Mouse (Mus musculus) myocyte (in vitro differentiated cells): ENCODE results near the gene Phyh. TPM values are rescaled to one million over a fixed set of nuclear protein-coding genes. Genes with fewer than 3 reads are reported as not detected.

Experiments
- H3K27me3 ChIP-seq: one replicate; pipeline ENCODE4 v1.6.1; 2011; ENCODE audit not compliant: control insufficient read depth, insufficient read depth, insufficient read length
- H3K36me3 ChIP-seq: one replicate; pipeline ENCODE4 v1.6.1; 2011; ENCODE audit not compliant: control insufficient read depth, insufficient read depth
- H3K4me2 ChIP-seq: one replicate; pipeline ENCODE4 v1.6.1; 2011; ENCODE audit warnings: low read depth, control low read depth
- H3K4me3 ChIP-seq: one replicate; pipeline ENCODE4 v1.5.1; 2011; ENCODE audit warnings: mild to moderate bottlenecking, control low read depth, moderate library complexity
- H3K79me2 ChIP-seq: one replicate; pipeline ENCODE4 v1.6.1; 2011; ENCODE audit not compliant: control insufficient read depth, insufficient read depth
- H3ac ChIP-seq: one replicate; pipeline ENCODE4 v1.6.1; 2011; ENCODE audit not compliant: control insufficient read depth, insufficient read length
- CEBPB ChIP-seq: IDR thresholded peaks from 2 replicates; pipeline ENCODE4 v1.6.1; 2011; ENCODE audit warnings: mild to moderate bottlenecking, moderate library complexity; ENCODE audit not compliant: poor library complexity, insufficient read depth, severe bottlenecking
- E2F4 ChIP-seq: IDR thresholded peaks from one replicate; pipeline ENCODE4 v1.6.1; 2011; ENCODE audit warnings: mild to moderate bottlenecking, control low read depth, moderate library complexity; ENCODE audit not compliant: insufficient read depth
- MAX ChIP-seq: IDR thresholded peaks from one replicate; pipeline ENCODE4 v1.6.1; 2011; ENCODE audit warnings: low read depth, mild to moderate bottlenecking, control low read depth
- MYOD1 ChIP-seq, 3 experiments: IDR thresholded peaks; one replicate each; pipeline ENCODE4 v1.6.1; 2011; ENCODE audit warnings: control low read depth in 2 of 3, low read depth in 2 of 3, mild to moderate bottlenecking in 2 of 3, moderate library complexity in 1 of 3; ENCODE audit not compliant: insufficient read length in 2 of 3, control insufficient read depth in 1 of 3
- MYOG ChIP-seq, 3 experiments: IDR thresholded peaks; one replicate each; pipeline ENCODE4 v1.6.1; 2011; ENCODE audit warnings: control low read depth in 2 of 3, low read depth in 2 of 3, mild to moderate bottlenecking in 2 of 3; ENCODE audit not compliant: insufficient read length in 2 of 3, control insufficient read depth in 1 of 3, insufficient read depth in 1 of 3
- POLR2A ChIP-seq: IDR thresholded peaks from one replicate; pipeline ENCODE4 v1.6.1; 2011; ENCODE audit warnings: low read depth, mild to moderate bottlenecking, control low read depth, moderate library complexity; ENCODE audit not compliant: insufficient read length
- POLR2AphosphoS2 ChIP-seq: IDR thresholded peaks from one replicate; pipeline ENCODE4 v1.6.1; 2011; ENCODE audit warnings: low read depth, control low read depth; ENCODE audit not compliant: insufficient read length
- REST ChIP-seq: IDR thresholded peaks from one replicate; pipeline ENCODE4 v1.6.1; 2011; ENCODE audit warnings: mild to moderate bottlenecking, control low read depth, moderate library complexity; ENCODE audit not compliant: insufficient read depth, insufficient read length
- SRF ChIP-seq: IDR thresholded peaks from one replicate; pipeline ENCODE4 v1.6.1; 2011; ENCODE audit warnings: low read depth; ENCODE audit not compliant: control insufficient read depth, insufficient read length
- TCF12 ChIP-seq: IDR thresholded peaks from one replicate; pipeline ENCODE4 v1.6.1; 2011; ENCODE audit warnings: mild to moderate bottlenecking, control low read depth; ENCODE audit not compliant: poor library complexity, insufficient read depth, severe bottlenecking
- TCF3 ChIP-seq: IDR thresholded peaks from one replicate; pipeline ENCODE4 v1.6.1; 2011; ENCODE audit warnings: low read depth, control low read depth; ENCODE audit not compliant: insufficient read length
- USF1 ChIP-seq: IDR thresholded peaks from one replicate; pipeline ENCODE4 v1.6.1; 2011; ENCODE audit warnings: low read depth, mild to moderate bottlenecking, control low read depth, moderate library complexity
- polyA plus RNA-seq: library from polyadenylated mRNA; unstranded; fragments of >200 nt; fragmentation: generic; extraction: Trizol; gene quantifications from one replicate; pipeline ENCODE4 v1.2.1, GENCODE M21; 2012; ENCODE audit warnings: missing spikeins

Gene Phyh
- polyA plus RNA-seq, 1 experiment: 14.5 TPM

- H3K4me3 ChIP-seq: no peak overlapping the region
- TF ChIP-seq REST (no peak), TCF3 (no peak), MYOG (IDR thresholded peaks at IDR 0.05; ENCODE audit: control insufficient read depth in 1 of 3, insufficient read depth in 1 of 3, insufficient read length in 2 of 3, low read depth in 2 of 3) (no peak)
- H3K79me2 ChIP-seq: no peaks in the 10 kb centered on the region
- H3K36me3 ChIP-seq: peaks cover 47% of the 10 kb centered on the region
- no peaks in the 10 kb centered on the region for H3K27me3 ChIP-seq
- H3ac ChIP-seq: no peak overlapping the region
- no peak overlapping the region for H3K4me2 ChIP-seq
These were observed 23.2 kb upstream of the Phyh start for GRCm38 (mm10) chr2:4895598-4895997.

DNA sequence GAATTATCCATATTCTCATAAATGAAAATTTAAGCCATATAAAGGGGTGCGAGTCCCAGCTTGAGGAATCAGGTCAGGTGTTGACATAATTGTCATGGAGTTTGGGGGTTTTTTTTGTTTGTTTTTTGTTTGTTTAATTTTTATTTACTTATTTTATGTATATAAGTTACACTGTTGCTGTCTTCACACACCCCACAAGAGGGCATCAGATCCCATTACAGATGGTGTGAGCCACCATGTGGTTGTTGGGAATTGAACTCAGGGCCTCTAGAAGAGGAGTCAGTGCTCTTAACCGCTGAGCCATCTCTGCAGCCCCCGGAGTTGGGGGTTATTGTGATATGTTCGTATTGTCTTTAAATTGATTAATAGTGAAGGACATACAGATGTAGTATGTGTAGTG is 21.8 kb upstream of the Phyh start:
- Histone ChIP-seq H3K36me3 (peaks cover 50% of the 10 kb centered on the region), H3K4me2 (no peak overlapping the region), H3K4me3 (no peak overlapping the region), H3ac (no peak overlapping the region), H3K27me3 (no peaks in the 10 kb centered on the region), H3K79me2 (no peaks in the 10 kb centered on the region)
- TF ChIP-seq E2F4: no peak
- TF ChIP-seq MAX: no peak
- TF ChIP-seq MYOG (IDR thresholded peaks at IDR 0.05; ENCODE audit: control insufficient read depth in 1 of 3, insufficient read depth in 1 of 3, insufficient read length in 2 of 3, low read depth in 2 of 3): no peak
- no peak for TF ChIP-seq REST
- TF ChIP-seq MYOD1 (IDR thresholded peaks at IDR 0.05; ENCODE audit: control insufficient read depth in 1 of 3, insufficient read length in 2 of 3, low read depth in 2 of 3): no peak
- TF ChIP-seq SRF: no peak
- TF ChIP-seq CEBPB: no peak
- no peak for TF ChIP-seq TCF3
- no peak for TF ChIP-seq TCF12
- no peak for TF ChIP-seq POLR2AphosphoS2
- TF ChIP-seq USF1: no peak
- no peak for TF ChIP-seq POLR2A

DNA sequence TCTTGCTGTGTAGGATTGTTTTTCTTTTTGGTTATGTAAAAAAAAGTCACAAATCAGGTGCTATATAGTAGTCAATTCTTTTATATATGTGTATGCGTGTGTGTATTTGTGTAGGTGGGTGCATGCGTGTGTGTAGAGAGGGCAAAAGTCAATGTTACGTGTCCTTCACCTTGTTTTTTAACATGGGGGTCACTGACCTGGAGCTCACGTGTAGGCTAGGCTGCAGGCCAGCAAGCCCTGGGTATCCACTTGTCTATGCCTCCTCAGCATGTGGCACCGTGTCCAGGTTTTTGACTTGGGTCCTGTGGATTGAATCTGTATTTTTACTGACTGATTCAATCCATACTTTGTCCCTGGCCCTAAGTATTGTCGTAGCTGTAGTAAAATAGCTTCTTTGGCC is 18.2 kb upstream of the Phyh start:
- Histone ChIP-seq H3K79me2 (no peaks in the 10 kb centered on the region), H3K27me3 (no peaks in the 10 kb centered on the region), H3K4me3 (no peak overlapping the region), H3K36me3 (peaks cover 34% of the 10 kb centered on the region), H3K4me2 (no peak overlapping the region), H3ac (no peak overlapping the region)
- TF ChIP-seq POLR2A (no peak), MYOD1 (IDR thresholded peaks at IDR 0.05; ENCODE audit: control insufficient read depth in 1 of 3, insufficient read length in 2 of 3, low read depth in 2 of 3) (no peak), REST (no peak), MYOG (IDR thresholded peaks at IDR 0.05; ENCODE audit: control insufficient read depth in 1 of 3, insufficient read depth in 1 of 3, insufficient read length in 2 of 3, low read depth in 2 of 3) (no peak), POLR2AphosphoS2 (no peak), TCF3 (no peak), TCF12 (no peak), MAX (no peak), E2F4 (no peak), USF1 (no peak), SRF (no peak), CEBPB (no peak)

DNA sequence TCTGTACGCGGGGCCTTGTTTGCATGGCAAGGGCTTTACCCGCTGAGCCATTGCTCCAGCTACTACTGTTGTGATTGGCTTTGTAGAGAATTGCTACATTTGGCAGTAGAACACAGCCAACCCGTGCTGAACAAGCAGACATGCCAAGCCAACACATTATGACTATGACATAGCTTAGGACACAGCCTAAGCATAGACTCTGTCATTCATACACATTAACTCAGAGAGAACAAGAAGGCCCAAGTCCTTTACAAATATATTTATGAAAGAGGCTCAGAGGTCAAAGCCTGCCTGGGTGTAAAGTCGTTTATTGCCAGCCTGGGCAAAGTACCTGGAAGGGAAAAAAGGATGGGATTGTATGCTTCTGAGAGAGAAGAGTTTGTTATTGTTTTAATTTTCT is 16.5 kb upstream of the Phyh start:
- Histone ChIP-seq H3K79me2 (no peaks in the 10 kb centered on the region), H3K4me2 (no peak overlapping the region), H3K4me3 (no peak overlapping the region), H3K27me3 (no peaks in the 10 kb centered on the region), H3ac (no peak overlapping the region), H3K36me3 (peaks cover 41% of the 10 kb centered on the region)
- no peak for TF ChIP-seq MAX
- no peak for TF ChIP-seq POLR2A
- no peak for TF ChIP-seq E2F4
- no peak for TF ChIP-seq TCF3
- no peak for TF ChIP-seq TCF12
- no peak for TF ChIP-seq MYOG (IDR thresholded peaks at IDR 0.05; ENCODE audit: control insufficient read depth in 1 of 3, insufficient read depth in 1 of 3, insufficient read length in 2 of 3, low read depth in 2 of 3)
- no peak for TF ChIP-seq USF1
- no peak for TF ChIP-seq SRF
- TF ChIP-seq POLR2AphosphoS2: no peak
- no peak for TF ChIP-seq REST
- no peak for TF ChIP-seq MYOD1 (IDR thresholded peaks at IDR 0.05; ENCODE audit: control insufficient read depth in 1 of 3, insufficient read length in 2 of 3, low read depth in 2 of 3)
- TF ChIP-seq CEBPB: no peak

GRCm38 (mm10) chr2:4907120-4907519 is 11.7 kb upstream of the Phyh start:
- no peaks in the 10 kb centered on the region for H3K79me2 ChIP-seq
- H3K27me3 ChIP-seq: no peaks in the 10 kb centered on the region
- H3K36me3 ChIP-seq: peaks cover 21% of the 10 kb centered on the region
- no peak overlapping the region for H3K4me2 ChIP-seq
- H3ac ChIP-seq: no peak overlapping the region
- H3K4me3 ChIP-seq: no peak overlapping the region
- TF ChIP-seq E2F4 (no peak), POLR2A (no peak), MYOD1 (IDR thresholded peaks at IDR 0.05; ENCODE audit: control insufficient read depth in 1 of 3, insufficient read length in 2 of 3, low read depth in 2 of 3) (no peak), USF1 (no peak), POLR2AphosphoS2 (no peak), TCF12 (no peak), MAX (no peak), TCF3 (no peak), SRF (no peak), REST (no peak), CEBPB (no peak), MYOG (IDR thresholded peaks at IDR 0.05; ENCODE audit: control insufficient read depth in 1 of 3, insufficient read depth in 1 of 3, insufficient read length in 2 of 3, low read depth in 2 of 3) (no peak)
